Mouse (Mus musculus) forebrain, postnatal 0 days (tissue): Measurements from ENCODE around the gene Glis3. TPM values are rescaled to one million over a fixed set of nuclear protein-coding genes. Genes with fewer than 3 reads are reported as not detected.

Source experiments
- ATAC-seq: fragments of 200-750 bp; cut with Nextera tagmentation; 2 replicates; pipeline ENCODE4 v1.8.0; 2017; ENCODE audit warnings: mild to moderate bottlenecking, moderate library complexity
- DNase-seq: peaks from one replicate; pipeline ENCODE4 v3.0.0-alpha.2; 2015
- H3K27ac ChIP-seq: fragments of 300-500 bp; sonication (generic); 2 replicates; pipeline ENCODE4 v1.5.1; 2014; ENCODE audit warnings: low read depth, mild to moderate bottlenecking, antibody characterized with exemption, low read length, moderate library complexity, mixed read lengths
- H3K27me3 ChIP-seq: fragments of 300-500 bp; sonication (generic); 2 replicates; pipeline ENCODE4 v1.6.1; 2014; ENCODE audit warnings: mild to moderate bottlenecking, low read length, mixed read lengths; ENCODE audit not compliant: insufficient read depth
- H3K36me3 ChIP-seq: fragments of 300-500 bp; sonication (generic); 2 replicates; pipeline ENCODE4 v1.6.1; 2014; ENCODE audit warnings: mild to moderate bottlenecking, moderate library complexity; ENCODE audit not compliant: insufficient read depth
- H3K4me1 ChIP-seq: fragments of 300-500 bp; sonication (generic); 2 replicates; pipeline ENCODE4 v1.6.1; 2014; ENCODE audit warnings: antibody characterized with exemption; ENCODE audit not compliant: insufficient read depth
- H3K4me2 ChIP-seq: fragments of 300-500 bp; sonication (generic); 2 replicates; pipeline ENCODE4 v1.6.1; 2014; ENCODE audit warnings: low read depth, mild to moderate bottlenecking, moderate library complexity
- H3K4me3 ChIP-seq: fragments of 300-500 bp; sonication (generic); 2 replicates; pipeline ENCODE4 v1.5.1; 2014; ENCODE audit warnings: low read depth, low read length, mixed read lengths
- H3K9ac ChIP-seq: fragments of 300-500 bp; sonication (generic); 2 replicates; pipeline ENCODE4 v1.6.1; 2014; ENCODE audit warnings: mild to moderate bottlenecking
- H3K9me3 ChIP-seq: fragments of 300-500 bp; sonication (generic); 2 replicates; pipeline ENCODE4 v1.6.1; 2016; ENCODE audit warnings: low read length
- CTCF ChIP-seq: sonication (generic); IDR thresholded peaks from 2 replicates; pipeline ENCODE4 v1.5.1; 2016; ENCODE audit warnings: antibody characterized with exemption, control low read depth, low read depth
- WGBS: fragments of 180-500 bp; shearing (Covaris S2); extraction: QIAGEN DNeasy Blood & Tissue Kit; methylation state at CpG from one replicate; pipeline ENCODE4 v1.1.7; 2014; 5-methylcytosine and 5-hydroxymethylcytosine counted together
- polyA plus RNA-seq: library from polyadenylated mRNA; unstranded; fragments of >200 nt; fragmentation: Nextera tagmentation; extraction: Ambion mirVana; gene quantifications from 2 replicates; pipeline ENCODE4 v1.2.1, GENCODE M21; 2015
- total RNA-seq: library from RNA; depleted of rRNA; stranded (reverse); fragments of >200 nt; gene quantifications from 2 replicates; pipeline ENCODE4 v1.2.3, GENCODE M21; 2014; rRNA removed

Gene Glis3
- total RNA-seq (8.5 and 9.6 TPM in 2 replicates), polyA plus RNA-seq (0.86 and 0.96 TPM in 2 replicates)

GRCm38 (mm10) chr19:28679776-28680391 lies at the start of gene Glis3:
Gene Glis3 (minus strand): TSS chr19:28680077.
- peak within 1 kb of the TSS; percentile 57 for H3K4me3 ChIP-seq
- ATAC-seq (peak; percentile 91), DNase-seq (peak; percentile 51)
- H3K9ac ChIP-seq: peak within 1 kb of the TSS; percentile 47; the same call in 1 of the 2 replicates
- H3K36me3 ChIP-seq: no peaks in the 10 kb centered on the region
- 1% methylated on average over 62 of the region's 66 CpGs for WGBS
- peak within 1 kb of the TSS; percentile 100 for H3K4me2 ChIP-seq
- peaks cover 28% of the 10 kb centered on the region for H3K27me3 ChIP-seq
- peak; percentile 25; the same call in 1 of the 2 replicates for TF ChIP-seq CTCF
- peaks cover 21% of the 10 kb centered on the region for H3K4me1 ChIP-seq
- H3K27ac ChIP-seq: no peak within 1 kb of the TSS
- no peaks in the 10 kb centered on the region for H3K9me3 ChIP-seq

- WGBS: 51% methylated on average over 18 of the region's 18 CpGs
- H3K9me3 ChIP-seq: no peaks in the 10 kb centered on the region
- peak; percentile 89 for TF ChIP-seq CTCF
- H3K27ac ChIP-seq: no peak overlapping the region
- no peaks in the 10 kb centered on the region for H3K4me1 ChIP-seq
- H3K36me3 ChIP-seq: no peaks in the 10 kb centered on the region
- DNase-seq (peak; percentile 86), ATAC-seq (peak; percentile 34; the same call in 1 of the 2 replicates)
- H3K4me3 ChIP-seq: no peak overlapping the region
- H3K9ac ChIP-seq: no peak overlapping the region
- H3K27me3 ChIP-seq: no peaks in the 10 kb centered on the region
- no peak overlapping the region for H3K4me2 ChIP-seq
Observed at GRCm38 (mm10) chr19:28726161-28726880, 46.4 kb upstream of the Glis3 start.

- ATAC-seq (no peak), DNase-seq (no peak)
- H3K36me3 ChIP-seq: no peaks in the 10 kb centered on the region
- H3K4me2 ChIP-seq: no peak overlapping the region
- no peak for TF ChIP-seq CTCF
- H3K27ac ChIP-seq: no peak overlapping the region
- no peaks in the 10 kb centered on the region for H3K4me1 ChIP-seq
- WGBS: 66% methylated on average over 7 of the region's 7 CpGs
- no peak overlapping the region for H3K9ac ChIP-seq
- H3K27me3 ChIP-seq: no peaks in the 10 kb centered on the region
- no peak overlapping the region for H3K4me3 ChIP-seq
- H3K9me3 ChIP-seq: no peaks in the 10 kb centered on the region
Observed at GRCm38 (mm10) chr19:28724641-28725040, 44.8 kb upstream of the Glis3 start.

GRCm38 (mm10) chr19:28722626-28723025 lies 42.7 kb upstream of the Glis3 start:
- no peaks in the 10 kb centered on the region for H3K9me3 ChIP-seq
- H3K9ac ChIP-seq: no peak overlapping the region
- TF ChIP-seq CTCF: no peak
- H3K4me3 ChIP-seq: no peak overlapping the region
- no peaks in the 10 kb centered on the region for H3K4me1 ChIP-seq
- H3K4me2 ChIP-seq: no peak overlapping the region
- no peak overlapping the region for H3K27ac ChIP-seq
- ATAC-seq: no peak
- H3K36me3 ChIP-seq: no peaks in the 10 kb centered on the region
- WGBS: 77% methylated on average over 4 of the region's 4 CpGs
- no peak for DNase-seq
- H3K27me3 ChIP-seq: no peaks in the 10 kb centered on the region

GRCm38 (mm10) chr19:28721834-28722233 lies 42.0 kb upstream of the Glis3 start:
- no peak overlapping the region for H3K9ac ChIP-seq
- no peaks in the 10 kb centered on the region for H3K27me3 ChIP-seq
- DNase-seq: no peak
- H3K4me2 ChIP-seq: no peak overlapping the region
- H3K4me3 ChIP-seq: no peak overlapping the region
- no peak for TF ChIP-seq CTCF
- no peaks in the 10 kb centered on the region for H3K9me3 ChIP-seq
- H3K4me1 ChIP-seq: no peaks in the 10 kb centered on the region
- H3K27ac ChIP-seq: no peak overlapping the region
- no peaks in the 10 kb centered on the region for H3K36me3 ChIP-seq
- no peak for ATAC-seq
- WGBS: 79% methylated on average over 10 of the region's 10 CpGs

GRCm38 (mm10) chr19:28720016-28720415 lies 40.1 kb upstream of the Glis3 start:
- DNase-seq (no peak), ATAC-seq (no peak)
- no peak for TF ChIP-seq CTCF
- Histone ChIP-seq H3K4me3 (no peak overlapping the region), H3K9ac (no peak overlapping the region), H3K4me1 (no peaks in the 10 kb centered on the region), H3K27ac (no peak overlapping the region), H3K36me3 (no peaks in the 10 kb centered on the region), H3K9me3 (no peaks in the 10 kb centered on the region), H3K4me2 (no peak overlapping the region), H3K27me3 (no peaks in the 10 kb centered on the region)

GRCm38 (mm10) chr19:28714674-28715073 lies 34.8 kb upstream of the Glis3 start:
- Histone ChIP-seq H3K4me2 (no peak overlapping the region), H3K4me3 (no peak overlapping the region), H3K9me3 (0 out of 2 replicates have a peak, but pooled peaks cover 4% of the 10 kb centered on the region), H3K9ac (no peak overlapping the region), H3K36me3 (no peaks in the 10 kb centered on the region), H3K27ac (no peak overlapping the region), H3K4me1 (no peaks in the 10 kb centered on the region), H3K27me3 (no peaks in the 10 kb centered on the region)
- 86% methylated on average over 4 of the region's 4 CpGs for WGBS
- ATAC-seq (no peak), DNase-seq (no peak)
- no peak for TF ChIP-seq CTCF
